Mouse (Mus musculus): ENCODE measurements around the gene Ak3.
"Not testable (repeated sequence)": the region's sequence is repeated elsewhere in the genome, so short reads cannot be mapped to it uniquely, and the experiment has no call there.

The Ak3 gene

DNA sequence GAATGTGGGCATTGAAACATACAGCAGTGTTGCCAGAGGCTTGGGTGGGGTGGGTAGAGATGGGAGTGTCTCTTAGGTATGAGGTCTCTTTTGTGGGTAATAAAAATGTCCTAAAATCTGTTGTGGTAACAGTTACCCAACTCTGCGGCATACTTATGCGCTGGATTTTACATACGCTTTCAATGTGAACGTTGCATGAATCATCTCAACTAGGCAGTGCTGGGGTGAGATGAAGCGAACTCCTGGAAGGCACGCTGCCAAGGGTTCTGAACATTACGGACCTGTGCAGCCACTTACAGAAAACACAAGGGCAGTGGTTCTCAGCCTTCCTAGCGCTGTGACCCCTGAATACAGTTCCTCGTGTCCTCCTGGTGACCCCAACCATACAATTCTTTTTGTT, 5.1 kb downstream of the Ak3 start:
- peak in 1 of 2 experiments; percentile 42 for DNase-seq

DNA sequence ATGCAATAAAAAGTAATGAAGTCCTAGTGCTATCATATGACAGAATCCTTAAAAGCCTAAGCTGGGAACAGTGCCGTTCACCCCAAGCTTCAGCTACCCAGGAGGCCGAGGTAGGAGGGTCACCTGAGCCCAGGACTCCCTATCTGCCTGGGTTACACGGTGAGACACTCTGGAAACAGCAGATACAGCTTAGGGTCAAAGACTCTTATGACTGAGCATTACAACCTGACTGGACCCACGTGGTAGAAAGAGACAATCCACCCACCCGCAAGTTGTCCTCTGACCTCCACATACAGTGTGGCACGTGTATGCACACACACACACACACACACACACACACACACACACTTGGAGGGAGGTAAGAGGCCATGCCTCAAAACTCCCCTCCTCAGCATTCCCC, 5.6 kb downstream of the Ak3 start:
- no peak for DNase-seq

DNA sequence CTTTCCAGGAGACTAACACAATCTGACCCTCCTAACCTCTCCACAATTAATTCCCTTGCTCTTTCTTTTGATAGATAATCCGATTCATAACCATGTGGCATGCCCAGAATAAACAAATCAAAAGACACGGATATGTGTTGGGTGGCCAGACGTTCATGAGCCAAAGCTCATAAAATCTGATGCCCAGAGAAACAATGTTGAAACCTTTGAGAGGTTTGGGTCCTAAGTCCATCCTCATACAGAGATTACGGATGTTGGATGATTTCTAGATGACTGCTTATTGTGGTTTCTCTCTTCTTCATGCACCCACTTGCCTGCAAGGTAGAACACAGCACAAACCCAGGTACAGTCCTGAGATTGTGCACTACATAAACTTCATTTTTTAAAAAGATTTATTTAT, 7.6 kb downstream of the Ak3 start:
- no peak for DNase-seq

DNA sequence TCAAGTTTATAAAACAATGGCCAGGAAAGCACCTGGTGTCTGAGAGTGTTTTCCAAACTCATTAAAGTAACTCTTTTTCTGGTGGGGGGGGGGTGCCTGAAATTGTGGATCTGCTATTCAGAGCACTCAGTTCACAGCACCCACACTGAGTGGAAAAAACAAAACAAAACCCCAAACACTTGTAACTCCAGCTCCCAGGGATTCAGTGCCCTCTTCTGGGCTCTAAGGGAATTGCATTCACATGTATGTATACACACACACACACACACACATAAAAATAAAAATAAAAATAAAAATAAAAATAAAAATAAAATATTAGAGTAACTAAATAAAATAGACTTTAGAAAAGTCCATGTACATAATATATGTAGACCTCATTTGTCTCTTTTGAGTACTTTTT, 8.4 kb downstream of the Ak3 start:
- DNase-seq: no peak

GRCm38 (mm10) chr19:29037541-29037940, 10.2 kb downstream of the Ak3 start:
- no peak for DNase-seq

GRCm38 (mm10) chr19:29037026-29037425, 10.7 kb downstream of the Ak3 start:
- no peak for DNase-seq

DNA sequence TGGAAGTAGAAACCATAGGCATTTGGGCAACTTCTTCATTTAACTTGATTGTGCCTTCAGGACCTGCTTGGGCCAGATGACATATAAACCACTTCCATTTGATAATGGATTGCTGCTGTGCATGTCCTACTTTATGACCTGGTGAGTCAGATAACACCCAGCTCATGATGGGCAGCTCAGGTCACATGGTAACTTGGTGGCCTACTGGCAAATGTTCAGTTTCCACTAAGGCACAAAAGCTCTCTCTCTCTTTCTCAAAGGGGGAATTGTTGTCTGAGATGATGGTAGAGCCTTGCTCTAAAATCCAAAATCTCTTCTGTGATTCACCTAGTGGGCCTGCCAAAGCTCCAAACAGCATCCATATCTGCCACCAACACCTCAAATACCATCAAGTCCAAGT, 15.1 kb downstream of the Ak3 start:
- DNase-seq: no peak

- DNase-seq: no peak
Measured at GRCm38 (mm10) chr19:29031788-29032187, 16.0 kb downstream of the Ak3 start.

- peak in 1 of 2 experiments; percentile 61 for DNase-seq
Measured at GRCm38 (mm10) chr19:29024391-29024947, 23.3 kb downstream of the Ak3 start.

- DNase-seq: no peak
Measured at GRCm38 (mm10) chr19:29021754-29022345, 25.9 kb downstream of the Ak3 start.

- no peak for DNase-seq
Measured at GRCm38 (mm10) chr19:29019647-29020046, 28.1 kb downstream of the Ak3 start.

DNA sequence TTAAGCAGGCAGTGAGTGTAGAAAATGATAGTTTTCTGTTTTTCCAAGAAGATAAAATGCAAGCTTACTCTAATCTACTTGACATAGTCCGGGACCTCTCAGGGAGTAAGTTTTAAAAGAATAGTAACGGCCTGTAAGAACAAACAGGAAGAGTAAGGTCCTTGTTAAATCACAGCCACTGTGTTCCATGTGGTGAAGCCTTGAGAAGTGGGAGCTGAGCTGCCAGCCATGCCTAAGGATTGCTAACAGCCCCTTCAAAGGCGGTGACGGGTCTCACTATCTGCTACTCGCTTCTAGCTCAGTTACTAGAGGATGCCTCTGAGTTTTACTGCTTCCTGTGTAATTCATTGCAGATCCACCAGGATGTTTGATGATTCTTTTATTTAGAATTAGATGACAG, 31.0 kb downstream of the Ak3 start:
- no peak for DNase-seq

GRCm38 (mm10) chr19:29016204-29016765, 31.5 kb downstream of the Ak3 start:
- DNase-seq: no peak

GRCm38 (mm10) chr19:29015410-29016203, 32.2 kb downstream of the Ak3 start:
- no peak for DNase-seq

GRCm38 (mm10) chr19:29014466-29015055, 33.2 kb downstream of the Ak3 start:
- peak in 1 of 2 experiments; percentile 40 for DNase-seq

DNA sequence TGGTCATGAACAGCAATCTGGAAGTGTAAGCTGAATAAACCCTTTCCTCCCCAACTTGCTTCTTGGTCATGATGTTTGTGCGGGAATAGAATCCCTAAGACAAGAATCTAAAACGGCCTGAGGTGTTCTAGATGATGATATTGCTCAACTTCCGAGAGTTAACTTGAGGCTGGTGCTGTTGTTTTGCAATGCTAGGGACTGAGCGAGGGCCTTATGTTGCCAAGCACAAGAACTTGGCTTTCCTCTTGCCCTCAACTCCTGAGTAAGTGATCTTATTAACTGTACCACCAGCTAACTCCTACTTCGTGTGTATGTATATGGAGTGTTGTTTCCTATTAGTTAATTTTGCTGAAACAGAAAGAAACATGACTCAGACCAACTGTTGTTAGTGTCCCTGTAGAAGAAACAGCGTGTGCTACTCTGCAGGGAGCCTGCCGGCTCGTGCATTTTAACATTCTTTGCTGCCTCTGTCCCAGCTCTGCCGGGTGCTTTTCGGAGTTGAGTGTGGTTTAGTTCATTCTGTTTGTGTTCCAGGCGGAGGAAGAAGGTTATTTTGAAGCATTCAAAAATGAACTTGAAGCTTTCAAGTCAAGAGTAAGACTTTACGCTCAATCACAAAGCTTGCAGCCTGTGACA, 36.3 kb downstream of the Ak3 start:
- DNase-seq: no peak

GRCm38 (mm10) chr19:29009046-29009445, 38.7 kb downstream of the Ak3 start:
- no peak for DNase-seq

- DNase-seq: no peak
Measured at GRCm38 (mm10) chr19:29008069-29008706, 39.6 kb downstream of the Ak3 start.

GRCm38 (mm10) chr19:29000321-29000720, 47.4 kb downstream of the Ak3 start:
- DNase-seq: not testable (repeated sequence)

DNA sequence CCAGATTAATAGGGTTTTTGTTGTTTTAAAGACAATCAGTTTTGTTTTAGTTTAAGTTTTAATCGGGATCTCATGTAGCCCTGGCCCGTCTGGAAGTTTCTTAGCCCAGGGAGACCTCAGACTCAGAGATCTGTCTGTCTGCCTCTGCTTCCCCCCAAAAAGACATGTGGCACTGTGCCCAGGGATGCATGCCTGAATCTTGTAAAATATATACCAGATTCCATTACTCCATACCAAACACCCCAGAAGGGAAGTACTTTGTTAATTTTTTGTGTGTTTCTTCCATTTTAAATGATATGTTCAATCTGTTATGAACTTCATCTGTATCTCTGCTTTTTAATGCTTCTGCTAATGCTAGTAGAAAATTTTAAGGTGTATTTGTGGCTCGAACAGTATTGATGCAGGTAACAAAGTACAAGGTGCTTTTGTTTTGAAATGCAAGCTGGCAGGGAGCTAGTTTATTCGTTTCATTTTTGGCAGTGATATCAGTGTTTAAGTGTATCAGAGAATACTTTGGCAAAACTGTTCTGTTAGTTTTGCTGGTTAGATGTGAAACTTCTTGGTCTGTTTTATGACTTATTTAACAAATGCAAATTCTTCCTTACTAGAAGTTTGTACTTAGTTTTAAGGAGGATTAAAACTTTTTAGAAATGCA, 49.7 kb downstream of the Ak3 start:
- DNase-seq: no peak

GRCm38 (mm10) chr19:28995366-28995765, 52.4 kb downstream of the Ak3 start:
- no peak for DNase-seq

- DNase-seq: peak in 1 of 2 experiments; percentile 28
Measured at GRCm38 (mm10) chr19:28994870-28995269, 52.9 kb downstream of the Ak3 start.
